Mouse (Mus musculus) spleen, adult 2 months (tissue): ENCODE results near the gene Ncoa4. TPM values are rescaled to one million over a fixed set of nuclear protein-coding genes. Genes with fewer than 3 reads are reported as not detected.
A peak's percentile ranks its signal among the peaks of the same experiment; 100 is the strongest.
"Not testable (repeated sequence)": the region's sequence is repeated elsewhere in the genome, so short reads cannot be mapped to it uniquely, and the experiment has no call there.

ENCODE experiments used
- DNase-seq, 2 experiments: peaks; one replicate each; pipeline versions ENCODE4 v3.0.0 to v3.0.0-alpha.2; 2012 to 2021; ENCODE audit warnings: low spot score in 2 of 2, low read depth in 1 of 2
- H3K27ac ChIP-seq: fragments of 200-500 bp; 2 replicates; pipeline ENCODE4 v1.5.1; 2012; ENCODE audit warnings: low read length, inconsistent platforms; ENCODE audit not compliant: insufficient read depth
- H3K27me3 ChIP-seq: fragments of 200-500 bp; 2 replicates; pipeline ENCODE4 v1.6.1; 2012; ENCODE audit warnings: mild to moderate bottlenecking, moderate library complexity, low read length, inconsistent platforms; ENCODE audit not compliant: control insufficient read depth, insufficient read depth
- H3K36me3 ChIP-seq: fragments of 200-500 bp; 2 replicates; pipeline ENCODE4 v1.6.1; 2012; ENCODE audit warnings: mild to moderate bottlenecking, low read length, inconsistent platforms; ENCODE audit not compliant: control insufficient read depth, insufficient read depth
- H3K4me1 ChIP-seq: fragments of 200-500 bp; 2 replicates; pipeline ENCODE4 v1.6.1; 2011; ENCODE audit warnings: inconsistent platforms; ENCODE audit not compliant: control insufficient read depth, insufficient read depth, insufficient read length
- H3K4me3 ChIP-seq: fragments of 200-500 bp; 2 replicates; pipeline ENCODE4 v1.5.1; 2011; ENCODE audit warnings: mild to moderate bottlenecking, inconsistent platforms; ENCODE audit not compliant: insufficient read depth, insufficient read length; ENCODE audit errors: extremely low read depth
- CTCF ChIP-seq: fragments of 200-500 bp; IDR thresholded peaks from 2 replicates; pipeline ENCODE4 v1.5.1; 2011; ENCODE audit warnings: mild to moderate bottlenecking, inconsistent platforms; ENCODE audit not compliant: insufficient read depth, insufficient read length, insufficient replicate concordance; ENCODE audit errors: extremely low read depth
- POLR2A ChIP-seq: fragments of 200-500 bp; IDR thresholded peaks from 2 replicates; pipeline ENCODE4 v1.6.1; 2011; ENCODE audit warnings: low read depth, low read length, inconsistent platforms
- WGBS: fragments of 180-500 bp; shearing (Covaris S2); methylation state at CpG from one replicate; pipeline ENCODE4 v1.1.7; 2018; 5-methylcytosine and 5-hydroxymethylcytosine counted together
- polyA plus RNA-seq: library from polyadenylated mRNA; depleted of rRNA; stranded (reverse); fragments of >200 nt; gene quantifications from 2 replicates; pipeline ENCODE4 v1.2.3, GENCODE M21; 2012

Gene Ncoa4
- polyA plus RNA-seq, 1 experiment, result 45.2 TPM

DNA sequence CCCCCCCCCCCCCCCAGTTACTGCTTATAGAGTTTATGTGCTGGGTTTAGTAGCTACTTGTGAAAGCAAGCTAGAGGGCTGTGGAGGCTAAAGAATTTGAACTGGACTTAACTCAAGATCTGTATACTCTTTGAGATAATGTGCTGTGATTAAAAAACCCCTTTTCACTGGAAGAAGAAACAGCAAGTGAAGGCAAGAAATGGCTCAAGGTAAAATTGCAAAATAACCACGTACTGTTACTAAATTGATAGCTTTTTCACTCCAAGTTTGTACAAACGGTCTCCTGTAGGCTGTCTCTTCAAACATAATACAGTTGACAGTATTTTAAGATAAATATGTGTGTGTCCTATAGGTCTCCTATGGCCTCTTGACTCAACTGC, 6.4 kb downstream of the Ncoa4 start:
- peaks cover 15% of the 10 kb centered on the region for H3K4me1 ChIP-seq
- no peaks in the 10 kb centered on the region for H3K27me3 ChIP-seq
- TF ChIP-seq POLR2A, result no peak
- TF ChIP-seq CTCF, result no peak
- peaks cover 1% of the 10 kb centered on the region for H3K36me3 ChIP-seq
- H3K27ac ChIP-seq, result no peak overlapping the region
- H3K4me3 ChIP-seq, result no peak overlapping the region; the same call in 1 of the 2 replicates
- DNase-seq, result no peak
- 26% methylated on average over 2 of the region's 2 CpGs for WGBS

DNA sequence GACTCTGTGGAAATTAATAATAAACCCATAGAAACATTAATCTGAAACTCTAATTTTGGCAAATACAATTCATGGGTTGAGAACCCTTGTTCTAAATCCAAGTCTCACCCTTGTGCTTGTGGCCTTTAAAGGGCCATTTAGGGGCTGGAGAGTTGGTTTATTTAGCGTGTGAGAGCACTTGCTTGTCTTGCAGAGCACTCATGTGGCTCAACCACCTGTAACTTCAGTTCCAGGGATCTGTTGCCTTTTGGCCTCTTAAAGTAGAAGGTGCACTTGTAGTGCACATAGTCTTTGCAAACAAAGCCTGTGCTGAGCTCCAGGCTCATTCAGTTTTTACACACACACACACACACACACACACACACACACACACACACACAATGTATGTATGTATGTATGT, 7.2 kb downstream of the Ncoa4 start:
- DNase-seq, result no peak
- H3K27ac ChIP-seq, result peak overlapping the region; percentile 55; the same call in 1 of the 2 replicates
- H3K27me3 ChIP-seq, result no peaks in the 10 kb centered on the region
- peaks cover 4% of the 10 kb centered on the region for H3K36me3 ChIP-seq
- TF ChIP-seq POLR2A, result no peak
- TF ChIP-seq CTCF, result no peak
- H3K4me1 ChIP-seq, result peaks cover 11% of the 10 kb centered on the region
- 45% methylated on average over 1 of the region's 1 CpGs for WGBS
- no peak overlapping the region for H3K4me3 ChIP-seq

DNA sequence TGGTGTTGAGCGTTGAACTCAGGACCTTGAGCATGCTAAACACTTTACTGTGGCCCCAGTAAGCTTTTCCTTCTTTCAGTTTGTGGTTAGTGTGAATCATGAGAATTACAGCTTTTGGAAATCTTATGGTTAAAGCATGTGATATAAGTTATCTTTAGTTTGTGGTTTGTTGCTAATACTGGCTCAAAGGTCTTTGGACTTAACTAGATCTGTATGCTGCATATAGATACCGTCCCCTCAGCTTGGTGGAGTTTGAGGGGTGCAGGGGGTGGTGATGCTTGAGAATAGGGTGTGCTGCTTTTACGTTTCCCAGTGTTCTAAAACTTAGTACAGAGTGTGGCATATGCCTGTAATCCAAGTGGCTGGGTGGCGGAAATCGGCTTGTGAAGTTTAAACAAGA, 7.7 kb downstream of the Ncoa4 start:
- TF ChIP-seq CTCF (no peak), POLR2A (no peak)
- no peaks in the 10 kb centered on the region for H3K27me3 ChIP-seq
- no peak for DNase-seq
- WGBS, result 40% methylated on average over 5 of the region's 5 CpGs
- H3K27ac ChIP-seq, result no peak overlapping the region
- peaks cover 11% of the 10 kb centered on the region for H3K4me1 ChIP-seq
- H3K36me3 ChIP-seq, result peaks cover 4% of the 10 kb centered on the region
- H3K4me3 ChIP-seq, result no peak overlapping the region

DNA sequence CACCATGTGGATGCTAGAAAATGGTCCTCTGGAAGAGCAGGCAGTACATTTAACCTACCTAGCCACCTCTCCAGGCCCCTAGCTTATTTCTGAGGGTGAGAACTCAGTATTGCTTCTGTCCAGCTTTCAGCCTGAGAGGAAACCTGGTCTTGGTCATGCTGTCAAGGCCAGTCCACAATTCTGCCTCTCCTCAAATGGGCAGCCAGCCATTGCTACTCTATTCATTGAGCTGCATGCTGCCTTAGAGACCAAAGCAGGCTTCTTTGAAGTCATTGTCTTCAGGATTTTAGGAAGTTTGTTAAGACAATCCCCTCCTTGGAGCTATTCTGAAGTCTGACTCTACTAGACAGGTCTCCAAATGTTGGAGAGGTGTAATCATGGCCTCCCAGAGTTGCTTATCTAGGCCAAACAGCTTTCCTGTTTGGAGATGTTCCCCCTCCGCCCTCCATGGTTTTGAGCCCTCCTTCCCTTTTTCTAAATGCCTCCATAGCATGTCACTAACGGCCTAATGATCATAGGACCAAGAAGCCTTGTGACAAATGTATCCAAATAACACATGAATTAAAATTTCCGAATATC, 9.1 kb downstream of the Ncoa4 start:
- 48% methylated on average over 3 of the region's 3 CpGs for WGBS
- peaks cover 10% of the 10 kb centered on the region for H3K36me3 ChIP-seq
- no peak for DNase-seq
- H3K4me1 ChIP-seq, result peaks cover 11% of the 10 kb centered on the region
- no peaks in the 10 kb centered on the region for H3K27me3 ChIP-seq
- TF ChIP-seq POLR2A (no peak), CTCF (no peak)
- peak overlapping the region; percentile 60 for H3K27ac ChIP-seq
- H3K4me3 ChIP-seq, result no peak overlapping the region

DNA sequence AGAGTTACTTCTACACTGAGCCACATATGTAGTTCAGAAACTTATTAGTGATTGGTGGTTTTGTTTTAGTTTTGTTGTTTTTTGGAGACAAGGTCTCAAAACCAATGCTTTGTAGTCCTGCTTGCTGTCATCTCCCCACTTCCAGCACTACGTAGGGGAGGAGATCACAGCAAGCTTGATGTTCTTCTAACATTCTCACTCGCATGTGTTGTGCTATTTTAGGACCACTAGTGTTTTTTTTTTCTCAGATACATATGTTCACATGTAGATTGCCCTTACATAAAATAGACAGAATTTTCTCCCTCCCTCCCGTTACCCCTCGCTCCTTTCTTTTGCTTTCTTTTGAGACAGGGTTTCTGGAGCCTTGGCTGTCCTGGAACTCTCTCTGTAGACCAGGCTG, 10.5 kb downstream of the Ncoa4 start:
- Histone ChIP-seq H3K4me1 (peaks cover 10% of the 10 kb centered on the region), H3K27me3 (no peaks in the 10 kb centered on the region), H3K36me3 (peaks cover 17% of the 10 kb centered on the region), H3K27ac (no peak overlapping the region), H3K4me3 (no peak overlapping the region)
- DNase-seq, result no peak
- TF ChIP-seq POLR2A, result no peak
- no peak for TF ChIP-seq CTCF
- WGBS, result 90% methylated on average over 4 of the region's 4 CpGs

DNA sequence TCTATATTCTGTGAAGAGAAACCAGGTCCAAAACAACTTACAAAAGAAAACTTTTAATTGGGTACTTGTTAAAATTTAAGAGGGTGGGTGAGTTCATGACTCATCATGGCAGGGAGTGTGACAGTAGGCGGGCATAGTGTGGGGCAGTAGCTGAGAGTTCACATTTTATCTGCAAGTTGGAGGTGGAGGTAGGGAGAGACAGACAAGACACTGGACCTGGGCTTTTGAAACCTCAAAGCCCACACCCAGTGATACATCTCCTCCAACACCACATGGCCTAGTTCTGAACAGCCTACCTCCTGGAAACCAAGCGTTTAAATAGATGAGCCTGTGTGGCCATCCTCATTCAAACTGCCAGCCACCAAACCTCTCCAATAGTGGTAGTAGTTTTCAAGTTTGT, 15.6 kb downstream of the Ncoa4 start:
- H3K36me3 ChIP-seq, result peaks cover 30% of the 10 kb centered on the region
- no peaks in the 10 kb centered on the region for H3K4me1 ChIP-seq
- TF ChIP-seq POLR2A (no peak), CTCF (no peak)
- H3K4me3 ChIP-seq, result no peak overlapping the region
- no peak for DNase-seq
- no peak overlapping the region for H3K27ac ChIP-seq
- no peaks in the 10 kb centered on the region for H3K27me3 ChIP-seq
- WGBS, result 89% methylated on average over 2 of the region's 2 CpGs

DNA sequence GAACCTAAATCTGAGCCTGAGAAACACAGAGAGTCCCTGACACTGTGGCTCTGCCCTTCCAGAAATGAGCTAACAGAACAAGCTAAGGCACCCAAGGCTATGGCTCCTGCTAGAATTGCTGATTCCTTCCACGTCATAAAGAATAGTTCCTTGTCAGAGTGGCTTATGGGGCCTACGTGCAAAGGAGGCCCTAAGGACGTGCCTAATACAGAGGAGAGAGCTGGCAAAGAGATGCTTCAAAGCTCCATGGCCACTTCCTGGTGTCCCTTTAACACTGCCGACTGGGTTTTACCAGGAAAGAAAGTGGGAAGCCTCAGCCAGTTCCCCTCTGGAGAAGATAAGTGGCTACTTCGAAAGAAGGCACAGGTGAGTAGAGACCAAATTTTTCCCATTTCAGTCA, 16.9 kb downstream of the Ncoa4 start:
- DNase-seq, H3K4me3 ChIP-seq, H3K4me1 ChIP-seq, H3K27me3 ChIP-seq, H3K27ac ChIP-seq: not testable (repeated sequence)
- H3K36me3 ChIP-seq, result peaks cover 31% of the 10 kb centered on the region
- 92% methylated on average over 5 of the region's 5 CpGs for WGBS
